Mouse (Mus musculus): ENCODE measurements around the gene 9930111J21Rik2. TPM values are rescaled to one million over a fixed set of nuclear protein-coding genes. Genes with fewer than 3 reads are reported as not detected.
"Not testable (repeated sequence)": the region's sequence is repeated elsewhere in the genome, so short reads cannot be mapped to it uniquely, and the experiment has no call there.

The 9930111J21Rik2 gene
- polyA plus RNA-seq, 1 experiment from 2014 or later, result 0.25 TPM

- H3K4me1 ChIP-seq (ENCODE audit: control insufficient read depth, insufficient read depth, low read length); ATAC-seq (replicated peaks; ENCODE audit: insufficient number of reproducible peaks, low FRiP score, low TSS enrichment, low read depth); H3K36me3 ChIP-seq (replicated peaks; ENCODE audit: control insufficient read depth, insufficient read depth, low read depth, low read length); H3K4me3 ChIP-seq (ENCODE audit: low read depth, low read length); H3K9me3 ChIP-seq (replicated peaks; ENCODE audit: control insufficient read depth, low read length); H3K27ac ChIP-seq (replicated peaks; ENCODE audit: low read depth, low read length); H3K9ac ChIP-seq (replicated peaks; ENCODE audit: low read length); DNase-seq (ENCODE audit: low spot score); H3K4me2 ChIP-seq (ENCODE audit: low read depth, low read length); H3K27me3 ChIP-seq (ENCODE audit: control insufficient read depth, insufficient read depth, low read length): not testable (repeated sequence)
- 82% methylated on average over 5 of the region's 5 CpGs for WGBS
Observed at GRCm38 (mm10) chr11:49063713-49064469, 12.8 kb upstream of the 9930111J21Rik2 start, which contains the start of gene Tgtp2. Gene Tgtp2, minus strand, starts transcription at chr11:49064206.

- not testable (repeated sequence) for H3K27ac ChIP-seq (replicated peaks; ENCODE audit: low read depth, low read length); ATAC-seq (replicated peaks; ENCODE audit: insufficient number of reproducible peaks, low FRiP score, low TSS enrichment, low read depth)
- 82% methylated on average over 1 of the region's 2 CpGs for WGBS
Observed at GRCm38 (mm10) chr11:49061865-49062264, 10.8 kb upstream of the 9930111J21Rik2 start.

DNA sequence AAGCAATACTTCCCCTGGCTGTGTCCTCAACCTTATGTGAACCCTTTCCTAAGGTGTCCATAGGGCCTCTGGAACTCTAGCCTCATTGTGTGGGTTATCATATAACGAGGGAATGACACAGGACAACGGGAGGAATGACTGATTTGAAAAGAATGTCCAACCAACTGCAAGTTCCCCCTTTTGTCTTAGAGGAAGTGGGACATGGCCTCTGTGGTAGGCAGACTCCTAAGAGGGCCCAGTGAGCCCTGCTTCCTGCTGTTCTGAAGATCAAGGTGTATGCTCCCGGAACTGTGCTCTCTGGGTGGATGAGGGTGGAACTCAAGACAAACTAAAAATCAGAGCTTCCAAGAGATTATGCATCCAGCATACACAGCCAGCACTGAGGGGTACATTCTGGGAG lies 9.0 kb upstream of the 9930111J21Rik2 start:
- not testable (repeated sequence) for H3K9ac ChIP-seq (replicated peaks; ENCODE audit: low read length); H3K4me3 ChIP-seq (ENCODE audit: low read depth, low read length); H3K27me3 ChIP-seq (ENCODE audit: control insufficient read depth, insufficient read depth, low read length); H3K9me3 ChIP-seq (replicated peaks; ENCODE audit: control insufficient read depth, low read length); H3K27ac ChIP-seq (replicated peaks; ENCODE audit: low read depth, low read length); H3K4me2 ChIP-seq (ENCODE audit: low read depth, low read length); H3K36me3 ChIP-seq (replicated peaks; ENCODE audit: control insufficient read depth, insufficient read depth, low read depth, low read length); H3K4me1 ChIP-seq (ENCODE audit: control insufficient read depth, insufficient read depth, low read length); ATAC-seq (replicated peaks; ENCODE audit: insufficient number of reproducible peaks, low FRiP score, low TSS enrichment, low read depth); DNase-seq (ENCODE audit: low spot score)
- WGBS, result 65% methylated on average over 2 of the region's 3 CpGs

More at GRCm38 (mm10) chr11:49061865-49062264, 10.8 kb upstream of the 9930111J21Rik2 start:
- not testable (repeated sequence) for H3K4me1 ChIP-seq (ENCODE audit: control insufficient read depth, insufficient read depth, low read length); H3K4me3 ChIP-seq (ENCODE audit: low read depth, low read length); DNase-seq (ENCODE audit: low spot score); H3K36me3 ChIP-seq (replicated peaks; ENCODE audit: control insufficient read depth, insufficient read depth, low read depth, low read length); H3K27me3 ChIP-seq (ENCODE audit: control insufficient read depth, insufficient read depth, low read length); H3K9me3 ChIP-seq (replicated peaks; ENCODE audit: control insufficient read depth, low read length); H3K9ac ChIP-seq (replicated peaks; ENCODE audit: low read length); H3K4me2 ChIP-seq (ENCODE audit: low read depth, low read length)

- H3K27me3 ChIP-seq (ENCODE audit: control insufficient read depth, insufficient read depth, low read length); H3K36me3 ChIP-seq (replicated peaks; ENCODE audit: control insufficient read depth, insufficient read depth, low read depth, low read length); H3K9ac ChIP-seq (replicated peaks; ENCODE audit: low read length); H3K4me1 ChIP-seq (ENCODE audit: control insufficient read depth, insufficient read depth, low read length); H3K4me2 ChIP-seq (ENCODE audit: low read depth, low read length); H3K4me3 ChIP-seq (ENCODE audit: low read depth, low read length); ATAC-seq (replicated peaks; ENCODE audit: insufficient number of reproducible peaks, low FRiP score, low TSS enrichment, low read depth); H3K9me3 ChIP-seq (replicated peaks; ENCODE audit: control insufficient read depth, low read length); H3K27ac ChIP-seq (replicated peaks; ENCODE audit: low read depth, low read length); DNase-seq (ENCODE audit: low spot score): not testable (repeated sequence)
- no CpG with 5 or more reads among the region's 5 CpGs for WGBS
Observed at GRCm38 (mm10) chr11:49051894-49052293, 852 bp upstream of the 9930111J21Rik2 start.

- not testable (repeated sequence) for DNase-seq (ENCODE audit: low spot score); ATAC-seq (replicated peaks; ENCODE audit: insufficient number of reproducible peaks, low FRiP score, low TSS enrichment, low read depth); H3K27me3 ChIP-seq (ENCODE audit: control insufficient read depth, insufficient read depth, low read length); H3K36me3 ChIP-seq (replicated peaks; ENCODE audit: control insufficient read depth, insufficient read depth, low read depth, low read length); H3K4me3 ChIP-seq (ENCODE audit: low read depth, low read length); H3K9ac ChIP-seq (replicated peaks; ENCODE audit: low read length); H3K4me1 ChIP-seq (ENCODE audit: control insufficient read depth, insufficient read depth, low read length); H3K4me2 ChIP-seq (ENCODE audit: low read depth, low read length); H3K27ac ChIP-seq (replicated peaks; ENCODE audit: low read depth, low read length); H3K9me3 ChIP-seq (replicated peaks; ENCODE audit: control insufficient read depth, low read length)
Observed at GRCm38 (mm10) chr11:49050064-49050463, 978 bp downstream of the 9930111J21Rik2 start.

- not testable (repeated sequence) for H3K4me1 ChIP-seq (ENCODE audit: control insufficient read depth, insufficient read depth, low read length); H3K27ac ChIP-seq (replicated peaks; ENCODE audit: low read depth, low read length); H3K4me3 ChIP-seq (ENCODE audit: low read depth, low read length); H3K27me3 ChIP-seq (ENCODE audit: control insufficient read depth, insufficient read depth, low read length); ATAC-seq (replicated peaks; ENCODE audit: insufficient number of reproducible peaks, low FRiP score, low TSS enrichment, low read depth); DNase-seq (ENCODE audit: low spot score); H3K36me3 ChIP-seq (replicated peaks; ENCODE audit: control insufficient read depth, insufficient read depth, low read depth, low read length); H3K9ac ChIP-seq (replicated peaks; ENCODE audit: low read length); H3K9me3 ChIP-seq (replicated peaks; ENCODE audit: control insufficient read depth, low read length); H3K4me2 ChIP-seq (ENCODE audit: low read depth, low read length)
Observed at GRCm38 (mm10) chr11:49012074-49012473, 39.0 kb downstream of the 9930111J21Rik2 start.

- not testable (repeated sequence) for H3K27me3 ChIP-seq (ENCODE audit: control insufficient read depth, insufficient read depth, low read length); H3K9ac ChIP-seq (replicated peaks; ENCODE audit: low read length); ATAC-seq (replicated peaks; ENCODE audit: insufficient number of reproducible peaks, low FRiP score, low TSS enrichment, low read depth); H3K4me3 ChIP-seq (ENCODE audit: low read depth, low read length); H3K4me2 ChIP-seq (ENCODE audit: low read depth, low read length); H3K9me3 ChIP-seq (replicated peaks; ENCODE audit: control insufficient read depth, low read length); DNase-seq (ENCODE audit: low spot score); H3K27ac ChIP-seq (replicated peaks; ENCODE audit: low read depth, low read length); H3K36me3 ChIP-seq (replicated peaks; ENCODE audit: control insufficient read depth, insufficient read depth, low read depth, low read length); H3K4me1 ChIP-seq (ENCODE audit: control insufficient read depth, insufficient read depth, low read length)
- WGBS, result 50% methylated on average over 1 of the region's 1 CpGs
Observed at GRCm38 (mm10) chr11:49006785-49007184, 44.3 kb downstream of the 9930111J21Rik2 start.

GRCm38 (mm10) chr11:49006317-49006716 lies 44.7 kb downstream of the 9930111J21Rik2 start:
- not testable (repeated sequence) for H3K27ac ChIP-seq (replicated peaks; ENCODE audit: low read depth, low read length); H3K36me3 ChIP-seq (replicated peaks; ENCODE audit: control insufficient read depth, insufficient read depth, low read depth, low read length); H3K9me3 ChIP-seq (replicated peaks; ENCODE audit: control insufficient read depth, low read length); H3K9ac ChIP-seq (replicated peaks; ENCODE audit: low read length); ATAC-seq (replicated peaks; ENCODE audit: insufficient number of reproducible peaks, low FRiP score, low TSS enrichment, low read depth); H3K4me2 ChIP-seq (ENCODE audit: low read depth, low read length); H3K27me3 ChIP-seq (ENCODE audit: control insufficient read depth, insufficient read depth, low read length); DNase-seq (ENCODE audit: low spot score); H3K4me1 ChIP-seq (ENCODE audit: control insufficient read depth, insufficient read depth, low read length); H3K4me3 ChIP-seq (ENCODE audit: low read depth, low read length)
- 74% methylated on average over 2 of the region's 2 CpGs for WGBS
